Mouse (Mus musculus) heart, embryonic 13.5 days (tissue): ENCODE measurements at regions not wholly inside any gene's neighbourhood (a gene's known extent, or its start where the extent isn't known, plus 50 kb on each side); places are given as distances from the start of the nearest gene placed in this dataset.
A peak's percentile ranks its signal among the peaks of the same experiment; 100 is the strongest.

Experiments
- ATAC-seq: fragments of 200-750 bp; cut with Nextera tagmentation; 2 replicates; pipeline ENCODE4 v1.8.0; 2017; ENCODE audit warnings: moderate TSS enrichment; ENCODE audit not compliant: insufficient number of reproducible peaks, low FRiP score, low TSS enrichment; ENCODE audit errors: extremely low read depth
- H3K27ac ChIP-seq: fragments of 300-500 bp; sonication (generic); replicated peaks from 2 replicates; pipeline ENCODE4 v1.5.1; 2015; ENCODE audit warnings: moderate library complexity, mild to moderate bottlenecking, inconsistent platforms
- H3K27me3 ChIP-seq: fragments of 300-500 bp; sonication (generic); replicated peaks from 2 replicates; pipeline ENCODE4 v1.6.1; 2015; ENCODE audit warnings: mild to moderate bottlenecking, inconsistent platforms
- H3K36me3 ChIP-seq: fragments of 300-500 bp; sonication (generic); 2 replicates; pipeline ENCODE4 v1.6.1; 2015; ENCODE audit warnings: mild to moderate bottlenecking, inconsistent platforms
- H3K4me1 ChIP-seq: fragments of 300-500 bp; sonication (generic); 2 replicates; pipeline ENCODE4 v1.6.1; 2015; ENCODE audit warnings: inconsistent platforms
- H3K4me2 ChIP-seq: fragments of 300-500 bp; sonication (generic); 2 replicates; pipeline ENCODE4 v1.6.1; 2015; ENCODE audit warnings: inconsistent platforms, mild to moderate bottlenecking, moderate library complexity
- H3K4me3 ChIP-seq: fragments of 300-500 bp; sonication (generic); 2 replicates; pipeline ENCODE4 v1.5.1; 2015; ENCODE audit warnings: moderate library complexity, mild to moderate bottlenecking, inconsistent platforms
- H3K9ac ChIP-seq: fragments of 300-500 bp; sonication (generic); 2 replicates; pipeline ENCODE4 v1.6.1; 2015; ENCODE audit warnings: inconsistent platforms, mild to moderate bottlenecking, moderate library complexity
- H3K9me3 ChIP-seq: fragments of 300-500 bp; sonication (generic); 2 replicates; pipeline ENCODE4 v1.6.1; 2016; ENCODE audit warnings: inconsistent platforms
- WGBS: fragments of 180-500 bp; shearing (Covaris S2); methylation state at CpG from one replicate; pipeline ENCODE4 v1.1.7; 2015; ENCODE audit warnings: mixed read lengths; 5-methylcytosine and 5-hydroxymethylcytosine counted together

DNA sequence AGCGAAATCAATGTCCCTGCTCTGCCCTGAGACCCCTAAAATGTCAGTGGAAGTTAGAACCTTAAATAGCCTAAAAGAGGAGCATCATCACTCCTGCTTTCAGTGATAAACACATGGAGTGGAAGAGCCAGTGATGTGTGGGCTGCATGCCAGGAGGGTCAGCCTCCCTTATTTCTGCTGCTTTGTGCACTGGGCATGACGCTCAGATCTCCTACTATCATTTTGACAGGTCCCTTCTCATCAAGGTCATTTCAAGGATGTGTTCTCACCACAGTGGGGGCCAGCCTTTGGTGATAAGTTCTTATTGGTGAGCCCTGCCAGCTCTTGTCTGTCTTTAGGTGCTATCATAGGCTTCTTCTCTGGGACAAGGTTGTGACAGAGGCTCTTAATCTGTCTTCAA, 215.5 kb upstream of the Dynlrb2 start:
- peak overlapping the region; percentile 24 for H3K27ac ChIP-seq
- H3K4me3 ChIP-seq = no peak overlapping the region
- H3K27me3 ChIP-seq = no peaks in the 10 kb centered on the region
- H3K9me3 ChIP-seq = no peaks in the 10 kb centered on the region
- 28% methylated on average over 2 of the region's 2 CpGs for WGBS
- no peak overlapping the region for H3K4me2 ChIP-seq
- ATAC-seq = no peak
- peaks cover 14% of the 10 kb centered on the region; the same call in 1 of the 2 replicates for H3K4me1 ChIP-seq
- no peak overlapping the region for H3K9ac ChIP-seq
- no peaks in the 10 kb centered on the region for H3K36me3 ChIP-seq

DNA sequence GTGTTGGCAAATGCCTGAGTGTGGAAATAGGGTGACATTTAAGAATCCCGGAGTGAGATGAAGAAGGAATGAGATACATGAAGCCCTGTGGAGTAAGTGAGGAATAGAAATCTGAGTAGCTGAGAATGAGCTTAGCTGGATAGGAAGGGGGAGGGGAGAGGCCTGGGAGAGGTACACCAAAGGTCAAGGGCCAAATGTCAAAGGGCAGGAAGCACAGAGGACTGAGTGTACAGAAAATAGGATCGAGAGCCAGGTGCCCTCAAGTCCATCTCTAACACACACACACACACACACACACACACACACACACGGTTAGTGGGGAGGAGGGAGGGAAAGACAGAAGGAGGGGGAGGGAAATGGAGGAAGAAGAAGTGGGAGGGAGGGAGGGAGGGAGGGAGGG, 220.8 kb upstream of the Dynlrb2 start:
- Histone ChIP-seq H3K4me2 (no peak overlapping the region), H3K27ac (no peak overlapping the region), H3K27me3 (no peaks in the 10 kb centered on the region), H3K4me3 (no peak overlapping the region), H3K9ac (no peak overlapping the region), H3K36me3 (no peaks in the 10 kb centered on the region), H3K4me1 (peaks cover 3% of the 10 kb centered on the region; the same call in 1 of the 2 replicates), H3K9me3 (no peaks in the 10 kb centered on the region)
- 39% methylated on average over 1 of the region's 3 CpGs for WGBS
- no peak for ATAC-seq

DNA sequence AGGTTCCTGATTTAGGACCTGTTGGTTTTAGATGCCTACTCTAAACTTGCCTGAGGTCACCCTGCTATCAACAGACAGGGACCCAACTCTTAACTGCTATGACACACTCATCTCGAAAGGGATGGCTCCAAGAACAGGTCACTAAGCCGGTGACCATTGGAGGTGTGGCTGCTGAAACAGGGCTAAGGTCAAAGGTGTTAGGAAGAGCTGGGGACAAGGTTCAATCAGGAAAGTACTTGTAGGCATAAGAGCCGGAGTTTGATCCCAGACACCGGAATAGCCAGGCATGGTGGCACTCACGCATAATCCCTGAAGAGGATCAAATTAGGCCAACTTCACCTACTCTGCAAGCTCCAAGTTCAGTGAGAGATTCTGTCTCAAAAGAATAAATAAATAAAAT, 222.4 kb upstream of the Dynlrb2 start:
- no peaks in the 10 kb centered on the region for H3K9me3 ChIP-seq
- 78% methylated on average over 5 of the region's 5 CpGs for WGBS
- H3K27ac ChIP-seq = no peak overlapping the region
- H3K27me3 ChIP-seq = no peaks in the 10 kb centered on the region
- no peak overlapping the region for H3K9ac ChIP-seq
- H3K4me3 ChIP-seq = no peak overlapping the region
- no peaks in the 10 kb centered on the region for H3K4me1 ChIP-seq
- no peak for ATAC-seq
- H3K4me2 ChIP-seq = no peak overlapping the region
- no peaks in the 10 kb centered on the region for H3K36me3 ChIP-seq

DNA sequence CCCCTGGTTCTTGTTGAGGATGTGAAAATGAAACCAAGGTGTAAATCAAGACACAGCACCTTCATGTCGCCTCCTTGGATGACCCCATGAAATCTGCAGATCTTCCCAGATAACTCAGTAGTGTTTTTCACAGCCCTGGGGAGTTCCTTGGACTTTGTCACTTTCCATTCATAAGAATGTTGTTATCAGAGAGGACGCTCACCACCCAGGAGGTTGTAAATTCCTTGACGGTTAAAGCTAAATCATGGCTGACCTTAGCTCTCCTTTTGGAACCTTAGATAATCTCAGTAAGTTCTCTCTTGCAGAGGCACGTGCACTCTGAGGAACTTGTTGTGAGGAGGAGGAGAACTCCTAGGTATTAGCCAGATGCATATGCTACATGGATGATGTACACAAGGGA, 229.8 kb upstream of the Dynlrb2 start:
- H3K4me2 ChIP-seq = no peak overlapping the region
- H3K4me3 ChIP-seq = no peak overlapping the region
- H3K9ac ChIP-seq = no peak overlapping the region
- ATAC-seq = no peak
- no peak overlapping the region for H3K27ac ChIP-seq
- H3K4me1 ChIP-seq = no peaks in the 10 kb centered on the region
- 36% methylated on average over 4 of the region's 4 CpGs for WGBS
- no peaks in the 10 kb centered on the region for H3K36me3 ChIP-seq
- no peaks in the 10 kb centered on the region for H3K27me3 ChIP-seq
- no peaks in the 10 kb centered on the region for H3K9me3 ChIP-seq

DNA sequence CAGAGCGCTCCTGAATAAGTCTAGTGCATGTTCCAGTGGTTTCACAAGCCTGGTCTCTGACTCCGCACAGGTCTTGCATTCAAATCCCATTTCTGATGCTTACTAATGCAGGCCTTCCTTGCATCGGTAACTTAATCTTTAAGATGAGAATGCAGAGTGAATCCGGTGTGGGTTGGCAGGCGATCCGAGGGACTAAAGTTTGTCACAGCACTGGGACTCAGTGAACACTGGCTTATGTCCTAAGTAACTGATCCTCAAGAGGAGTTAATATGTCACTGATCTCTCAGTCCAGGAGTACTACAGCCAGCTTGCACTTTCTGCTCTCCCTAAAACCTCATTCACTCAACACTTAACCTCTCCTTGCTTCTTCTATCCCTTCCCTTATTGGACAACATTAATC, 233.5 kb upstream of the Dynlrb2 start:
- Histone ChIP-seq H3K36me3 (no peaks in the 10 kb centered on the region), H3K9ac (no peak overlapping the region), H3K4me3 (no peak overlapping the region), H3K4me1 (peaks cover 3% of the 10 kb centered on the region; the same call in 1 of the 2 replicates), H3K9me3 (no peaks in the 10 kb centered on the region), H3K27ac (no peak overlapping the region), H3K27me3 (no peaks in the 10 kb centered on the region), H3K4me2 (no peak overlapping the region)
- ATAC-seq = no peak
- 83% methylated on average over 6 of the region's 6 CpGs for WGBS

DNA sequence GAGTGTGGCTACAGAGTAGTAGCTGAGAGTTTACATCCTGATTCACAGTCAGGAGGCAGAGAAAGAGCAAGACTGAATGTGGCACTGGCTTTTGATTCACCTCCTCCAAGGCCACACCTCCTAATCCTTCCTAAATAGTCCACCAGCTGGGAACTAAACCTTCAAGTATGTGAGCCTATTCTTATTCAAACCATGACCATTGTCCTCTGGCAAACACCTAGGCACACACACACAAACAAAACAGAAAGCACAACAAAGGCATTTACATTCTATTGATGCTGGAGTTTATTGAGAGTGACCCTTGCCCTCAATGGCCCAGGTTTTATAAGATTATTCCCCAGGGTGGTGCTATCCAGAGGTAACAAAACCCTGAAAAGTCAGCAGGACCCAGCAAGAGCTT, 235.4 kb upstream of the Dynlrb2 start:
- Histone ChIP-seq H3K4me1 (peaks cover 3% of the 10 kb centered on the region; the same call in 1 of the 2 replicates), H3K27me3 (no peaks in the 10 kb centered on the region), H3K9me3 (no peaks in the 10 kb centered on the region), H3K9ac (no peak overlapping the region), H3K4me2 (no peak overlapping the region), H3K36me3 (no peaks in the 10 kb centered on the region), H3K4me3 (no peak overlapping the region), H3K27ac (no peak overlapping the region)
- ATAC-seq = no peak

DNA sequence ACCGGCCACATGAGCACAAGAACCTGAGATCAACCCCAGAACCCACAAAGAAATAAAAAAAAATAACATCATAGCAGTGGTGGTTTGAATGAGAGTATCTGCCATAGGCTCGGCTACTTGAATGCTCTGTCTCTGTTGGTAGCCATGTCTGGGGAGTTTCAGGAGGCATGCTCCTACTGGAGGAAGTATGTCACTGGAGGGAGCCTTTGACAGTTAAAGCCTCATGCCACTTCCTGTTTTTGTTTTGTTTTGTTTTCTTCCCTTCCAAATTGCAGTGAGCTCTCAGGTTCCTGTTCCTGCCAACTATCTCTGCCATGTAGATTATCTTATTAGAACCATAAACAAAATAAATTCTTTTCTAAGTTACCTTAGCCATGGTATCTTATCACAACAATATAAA, 236.1 kb upstream of the Dynlrb2 start:
- H3K27me3 ChIP-seq = no peaks in the 10 kb centered on the region
- no peak for ATAC-seq
- peaks cover 3% of the 10 kb centered on the region; the same call in 1 of the 2 replicates for H3K4me1 ChIP-seq
- H3K9ac ChIP-seq = no peak overlapping the region
- no peaks in the 10 kb centered on the region for H3K36me3 ChIP-seq
- WGBS = 82% methylated on average over 2 of the region's 2 CpGs
- H3K9me3 ChIP-seq = no peaks in the 10 kb centered on the region
- H3K4me2 ChIP-seq = no peak overlapping the region
- no peak overlapping the region for H3K27ac ChIP-seq
- H3K4me3 ChIP-seq = no peak overlapping the region

DNA sequence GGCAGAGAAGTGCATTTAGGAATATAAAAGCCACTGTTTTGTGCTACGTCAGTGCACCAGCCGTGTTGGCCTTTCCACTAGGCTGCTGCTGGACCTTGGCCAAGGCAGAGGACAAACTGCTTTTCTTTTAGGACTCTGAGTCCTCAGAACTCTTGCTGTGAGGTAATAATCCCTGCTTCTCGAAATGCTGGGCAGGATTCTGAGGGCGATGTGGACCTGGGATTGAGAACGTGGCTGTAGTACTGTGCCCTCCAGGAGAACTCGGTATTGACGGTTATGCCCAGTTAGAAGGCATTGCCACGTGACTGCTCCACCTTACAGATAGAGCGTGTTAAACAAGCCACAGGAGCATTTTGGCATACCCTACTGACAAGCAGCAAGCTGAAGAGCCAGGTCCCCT, 236.6 kb upstream of the Dynlrb2 start:
- no peak overlapping the region for H3K4me2 ChIP-seq
- no peak for ATAC-seq

DNA sequence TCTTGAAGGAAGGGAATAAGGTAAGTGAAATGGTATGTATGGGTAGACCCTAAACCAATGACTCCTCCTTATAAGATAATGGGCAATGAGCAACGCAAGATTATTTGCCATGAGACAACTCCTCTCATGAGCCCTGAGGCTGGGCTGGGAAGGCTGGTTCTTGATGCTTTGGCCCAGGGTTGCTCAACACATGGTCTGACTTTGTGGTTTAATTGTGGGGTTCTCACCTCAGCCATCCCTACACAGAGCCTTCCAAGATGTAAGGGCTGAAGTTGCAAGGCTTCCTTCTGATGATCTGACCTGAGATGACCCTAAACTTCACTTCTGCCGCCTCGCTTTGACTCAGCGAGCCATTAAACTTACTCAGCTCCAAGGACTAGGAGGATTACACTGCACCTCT, 237.8 kb upstream of the Dynlrb2 start:
- Histone ChIP-seq H3K4me1 (peaks cover 9% of the 10 kb centered on the region), H3K4me3 (no peak overlapping the region), H3K9ac (no peak overlapping the region), H3K4me2 (no peak overlapping the region), H3K9me3 (no peaks in the 10 kb centered on the region), H3K36me3 (no peaks in the 10 kb centered on the region), H3K27me3 (no peaks in the 10 kb centered on the region), H3K27ac (no peak overlapping the region)
- WGBS = 84% methylated on average over 4 of the region's 4 CpGs
- no peak for ATAC-seq

More for the DNA sequence above, 236.6 kb upstream of the Dynlrb2 start:
- H3K9ac ChIP-seq = no peak overlapping the region
- no peaks in the 10 kb centered on the region for H3K9me3 ChIP-seq
- H3K4me1 ChIP-seq = peaks cover 3% of the 10 kb centered on the region
- no peaks in the 10 kb centered on the region for H3K36me3 ChIP-seq
- no peaks in the 10 kb centered on the region for H3K27me3 ChIP-seq
- no peak overlapping the region for H3K4me3 ChIP-seq
- 68% methylated on average over 9 of the region's 9 CpGs for WGBS
- H3K27ac ChIP-seq = no peak overlapping the region

DNA sequence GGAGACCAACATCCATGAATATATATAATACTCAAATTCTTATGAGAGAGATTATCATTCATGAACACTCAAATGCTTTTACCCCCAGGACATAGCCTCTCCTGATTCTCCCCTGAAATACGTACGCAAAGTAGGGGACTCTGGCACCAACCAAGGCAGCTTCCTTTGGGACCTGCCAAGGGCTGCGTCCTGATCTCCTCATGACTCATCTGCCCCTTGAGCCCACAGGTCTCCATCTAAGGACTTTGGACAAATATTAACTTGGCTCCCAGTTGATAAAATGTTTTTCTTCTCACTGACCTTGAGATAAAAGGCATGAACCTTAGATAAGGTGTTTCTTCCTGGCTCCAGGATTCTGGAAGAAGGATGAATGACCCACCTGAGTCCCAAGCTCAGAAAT, 239.2 kb upstream of the Dynlrb2 start:
- Histone ChIP-seq H3K27ac (no peak overlapping the region), H3K4me2 (no peak overlapping the region), H3K4me3 (no peak overlapping the region), H3K36me3 (no peaks in the 10 kb centered on the region), H3K4me1 (peaks cover 13% of the 10 kb centered on the region), H3K9me3 (no peaks in the 10 kb centered on the region), H3K27me3 (no peaks in the 10 kb centered on the region), H3K9ac (no peak overlapping the region)
- WGBS = 73% methylated on average over 3 of the region's 3 CpGs
- no peak for ATAC-seq

DNA sequence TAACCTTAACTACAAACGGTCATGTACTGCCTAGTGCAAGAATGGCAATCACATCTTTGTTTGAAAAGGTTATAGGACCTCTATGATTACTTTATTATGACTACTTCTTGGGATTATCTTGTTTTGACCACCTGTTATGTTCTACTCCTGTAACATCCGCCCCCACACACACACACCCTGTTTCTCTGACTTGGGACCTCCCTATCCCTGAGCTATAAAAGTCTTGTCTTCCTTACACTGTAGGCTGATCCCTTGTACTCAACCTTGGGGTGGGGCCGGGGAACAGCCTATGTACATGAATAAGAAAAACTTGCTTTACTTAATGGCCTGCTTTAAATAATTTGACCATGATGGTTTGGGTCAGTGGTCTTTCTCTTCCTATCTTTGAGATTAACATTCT, 240.7 kb upstream of the Dynlrb2 start:
- WGBS = 81% methylated on average over 3 of the region's 3 CpGs
- ATAC-seq = no peak
- Histone ChIP-seq H3K27ac (no peak overlapping the region), H3K9me3 (no peaks in the 10 kb centered on the region), H3K4me2 (no peak overlapping the region), H3K36me3 (no peaks in the 10 kb centered on the region), H3K4me3 (no peak overlapping the region), H3K9ac (no peak overlapping the region), H3K27me3 (no peaks in the 10 kb centered on the region), H3K4me1 (peaks cover 13% of the 10 kb centered on the region)

DNA sequence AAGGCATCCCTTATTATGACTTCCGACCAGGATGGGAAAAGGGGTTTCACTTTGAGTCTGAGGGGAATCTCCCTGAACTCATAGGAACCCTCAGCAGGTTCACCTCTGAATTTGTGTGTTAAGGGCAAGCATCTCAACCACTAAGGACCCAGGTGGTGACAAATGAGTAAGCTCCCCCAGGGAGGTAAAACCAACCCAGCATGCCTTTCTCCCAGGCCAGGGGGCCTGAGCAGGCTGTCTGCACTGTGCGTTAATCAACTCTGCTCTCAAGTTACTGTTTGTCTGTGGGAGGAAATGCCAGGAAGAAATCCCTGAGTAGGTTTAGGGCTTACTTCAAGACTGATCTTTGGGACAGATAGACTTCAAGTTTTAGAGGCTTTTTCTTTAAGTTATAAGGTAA, 243.5 kb upstream of the Dynlrb2 start:
- 37% methylated on average over 2 of the region's 2 CpGs for WGBS
- no peak overlapping the region for H3K4me3 ChIP-seq
- no peaks in the 10 kb centered on the region for H3K27me3 ChIP-seq
- ATAC-seq = no peak
- no peak overlapping the region for H3K27ac ChIP-seq
- H3K4me2 ChIP-seq = no peak overlapping the region
- no peak overlapping the region for H3K9ac ChIP-seq
- no peaks in the 10 kb centered on the region for H3K36me3 ChIP-seq
- H3K9me3 ChIP-seq = no peaks in the 10 kb centered on the region
- peaks cover 10% of the 10 kb centered on the region for H3K4me1 ChIP-seq

DNA sequence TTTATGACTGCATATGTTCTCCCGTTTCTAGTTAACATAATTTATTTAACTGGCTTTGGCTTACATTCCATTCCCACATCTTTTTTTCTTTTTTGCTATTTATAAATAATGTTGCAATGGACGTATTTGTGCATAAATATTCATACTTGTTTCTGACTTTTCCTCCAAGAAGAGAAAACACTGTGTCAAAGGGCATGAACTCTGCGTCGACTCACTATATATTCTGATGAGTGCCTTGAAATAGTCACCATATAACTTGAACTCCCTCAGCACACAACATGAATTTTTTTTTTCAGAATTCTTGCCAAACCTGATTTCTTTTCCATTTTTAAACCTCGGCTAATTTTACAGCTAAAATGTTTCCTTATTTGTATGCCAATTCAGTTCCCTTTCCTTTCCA, 249.4 kb upstream of the Dynlrb2 start:
- no peak overlapping the region for H3K4me3 ChIP-seq
- no peaks in the 10 kb centered on the region for H3K27me3 ChIP-seq
- no peak overlapping the region for H3K27ac ChIP-seq
- no peaks in the 10 kb centered on the region for H3K36me3 ChIP-seq
- no peak overlapping the region for H3K9ac ChIP-seq
- ATAC-seq = no peak
- H3K4me1 ChIP-seq = peaks cover 12% of the 10 kb centered on the region
- no peak overlapping the region for H3K4me2 ChIP-seq
- H3K9me3 ChIP-seq = no peaks in the 10 kb centered on the region
- WGBS = 77% methylated on average over 5 of the region's 5 CpGs
